Mouse (Mus musculus): ENCODE data around the gene Ackr2.

DNA sequence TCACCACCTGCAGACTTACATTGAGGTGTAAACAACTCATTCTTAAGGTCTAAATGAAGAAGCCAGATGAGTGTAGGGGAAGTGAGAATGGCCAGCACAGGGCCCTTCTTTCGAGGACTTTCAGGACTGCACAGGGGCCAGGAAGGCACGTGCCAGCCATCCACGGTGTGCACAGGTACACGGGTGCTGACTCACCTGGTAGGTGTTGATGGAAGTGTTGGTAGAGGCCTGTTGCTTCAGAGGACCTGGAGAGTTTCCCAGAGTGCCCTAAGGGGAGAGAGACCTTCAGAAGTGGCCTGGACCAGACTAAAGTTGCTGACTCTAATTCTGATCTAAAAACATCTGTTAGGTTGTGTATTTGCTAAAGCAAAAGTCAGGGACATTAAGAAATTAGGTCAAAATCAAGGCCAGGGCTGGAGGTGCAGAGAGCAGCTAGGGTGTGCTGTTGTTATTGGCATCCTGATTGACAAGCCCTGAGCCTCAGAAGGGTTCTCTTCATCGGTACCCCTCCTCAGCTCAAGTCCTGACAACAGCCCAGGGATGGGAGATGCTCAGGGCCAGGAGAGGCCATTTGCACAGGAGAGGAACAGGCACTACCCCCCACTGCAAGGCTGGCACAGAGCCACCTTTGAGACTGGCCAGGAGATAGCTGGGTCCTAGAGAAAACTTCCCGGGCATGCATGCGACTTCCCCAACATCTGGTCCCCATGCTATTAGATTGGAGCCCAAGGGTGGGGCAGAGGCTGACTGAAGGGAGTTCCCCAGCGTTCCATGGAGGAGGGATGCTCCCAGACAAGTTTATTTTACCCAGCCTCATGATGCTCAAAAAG lies 5.5 kb downstream of the Ackr2 start:
- TF ChIP-seq POLR2A (IDR thresholded peaks at IDR 0.05; ENCODE audit: low read depth, low read length), result no peak
- no peak for TF ChIP-seq CTCF (IDR thresholded peaks at IDR 0.05; ENCODE audit: borderline replicate concordance, insufficient read depth, low read length)

All from embryonic fibroblast, embryonic 13.5 days (primary cell).